Mouse (Mus musculus): ENCODE data around the gene Psmb7.

DNA sequence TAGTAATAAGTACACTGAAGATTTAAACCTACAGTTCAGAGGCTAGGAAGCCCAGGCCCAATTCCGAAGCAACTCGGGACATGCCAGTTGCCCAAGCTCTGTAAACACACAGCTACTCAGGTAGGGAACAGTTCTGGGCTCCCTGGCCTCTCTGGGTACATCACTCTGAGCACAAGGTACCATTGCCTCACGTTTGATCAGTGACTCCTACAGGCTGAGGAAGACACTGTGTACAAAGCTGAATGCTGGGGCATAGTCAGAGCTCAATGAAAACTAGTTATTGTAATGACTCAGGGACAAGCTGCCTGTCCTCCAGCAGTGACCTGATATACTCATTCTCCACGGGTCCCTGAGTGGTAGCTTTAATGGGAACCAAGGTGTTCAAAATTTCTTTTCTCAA lies 22.8 kb downstream of the Psmb7 start:
- TF ChIP-seq CTCF (IDR thresholded peaks at IDR 0.05) (no peak), POLR2A (IDR thresholded peaks at IDR 0.05; ENCODE audit: insufficient read depth, low read depth, low read length) (no peak), EP300 (IDR thresholded peaks at IDR 0.05; ENCODE audit: insufficient read depth, low read depth, low read length) (no peak)
